Mouse (Mus musculus) limb, embryonic 13.5 days (tissue): ENCODE measurements around the gene Tmem151b. TPM values are rescaled to one million over a fixed set of nuclear protein-coding genes. Genes with fewer than 3 reads are reported as not detected.

Experiments used
- ATAC-seq: fragments of 200-750 bp; cut with Nextera tagmentation; 2 replicates; pipeline ENCODE4 v1.8.0; 2017; ENCODE audit warnings: low read depth, moderate number of reproducible peaks, moderate TSS enrichment; ENCODE audit not compliant: low FRiP score
- H3K27ac ChIP-seq: fragments of 300-500 bp; sonication (generic); 2 replicates; pipeline ENCODE4 v1.5.1; 2015; ENCODE audit warnings: inconsistent platforms, mild to moderate bottlenecking, moderate library complexity
- H3K27me3 ChIP-seq: fragments of 300-500 bp; sonication (generic); 2 replicates; pipeline ENCODE4 v1.6.1; 2015; ENCODE audit warnings: mild to moderate bottlenecking, inconsistent platforms
- H3K36me3 ChIP-seq: fragments of 300-500 bp; sonication (generic); 2 replicates; pipeline ENCODE4 v1.6.1; 2015; ENCODE audit warnings: inconsistent platforms, mild to moderate bottlenecking, moderate library complexity
- H3K4me1 ChIP-seq: fragments of 300-500 bp; sonication (generic); 2 replicates; pipeline ENCODE4 v1.6.1; 2015; ENCODE audit warnings: inconsistent platforms
- H3K4me2 ChIP-seq: fragments of 300-500 bp; sonication (generic); replicated peaks from 2 replicates; pipeline ENCODE4 v1.6.1; 2015; ENCODE audit warnings: inconsistent platforms, mild to moderate bottlenecking, moderate library complexity
- H3K4me3 ChIP-seq: fragments of 300-500 bp; sonication (generic); 2 replicates; pipeline ENCODE4 v1.5.1; 2015; ENCODE audit warnings: moderate library complexity, mild to moderate bottlenecking, inconsistent platforms
- H3K9ac ChIP-seq: fragments of 300-500 bp; sonication (generic); 2 replicates; pipeline ENCODE4 v1.6.1; 2015; ENCODE audit warnings: mild to moderate bottlenecking, inconsistent platforms
- H3K9me3 ChIP-seq: fragments of 300-500 bp; sonication (generic); 2 replicates; pipeline ENCODE4 v1.6.1; 2016; ENCODE audit warnings: inconsistent platforms
- WGBS: fragments of 180-500 bp; shearing (Covaris S2); methylation state at CpG from one replicate; pipeline ENCODE4 v1.1.7; 2015; 5-methylcytosine and 5-hydroxymethylcytosine counted together
- polyA plus RNA-seq: library from polyadenylated mRNA; unstranded; fragments of >200 nt; fragmentation: Nextera tagmentation; extraction: Ambion mirVana; gene quantifications from 2 replicates; pipeline ENCODE4 v1.2.1, GENCODE M21; 2015

Gene Tmem151b
- polyA plus RNA-seq, 1 experiment from 2014 or later, result 10.5 TPM

- no peak for ATAC-seq
- Histone ChIP-seq H3K4me3 (peak overlapping the region; percentile 69; the same call in 1 of the 2 replicates), H3K4me2 (peak overlapping the region; percentile 96; the same call in 1 of the 2 replicates), H3K9me3 (no peaks in the 10 kb centered on the region), H3K27me3 (peaks cover 25% of the 10 kb centered on the region), H3K9ac (no peak overlapping the region), H3K4me1 (peaks cover 19% of the 10 kb centered on the region), H3K27ac (no peak overlapping the region), H3K36me3 (no peaks in the 10 kb centered on the region)
- 67% methylated on average over 7 of the region's 7 CpGs for WGBS
These were observed 7.9 kb upstream of the Tmem151b start for GRCm38 (mm10) chr17:45557246-45557824.

- 73% methylated on average over 3 of the region's 3 CpGs for WGBS
- Histone ChIP-seq H3K9me3 (no peaks in the 10 kb centered on the region), H3K27ac (no peak overlapping the region), H3K4me2 (peak overlapping the region; percentile 96), H3K4me1 (peaks cover 19% of the 10 kb centered on the region), H3K36me3 (no peaks in the 10 kb centered on the region), H3K27me3 (peaks cover 27% of the 10 kb centered on the region), H3K4me3 (peak overlapping the region; percentile 69), H3K9ac (peak overlapping the region; percentile 80; the same call in 1 of the 2 replicates)
- ATAC-seq, result no peak
These were observed 7.2 kb upstream of the Tmem151b start for GRCm38 (mm10) chr17:45556514-45557245.

- Histone ChIP-seq H3K4me3 (peak overlapping the region; percentile 69), H3K4me1 (peaks cover 19% of the 10 kb centered on the region), H3K27ac (no peak overlapping the region), H3K9ac (peak overlapping the region; percentile 80), H3K36me3 (no peaks in the 10 kb centered on the region), H3K9me3 (no peaks in the 10 kb centered on the region), H3K4me2 (peak overlapping the region; percentile 96), H3K27me3 (peaks cover 32% of the 10 kb centered on the region)
- WGBS, result 2% methylated on average over 14 of the region's 14 CpGs
- no peak for ATAC-seq
These were observed 6.6 kb upstream of the Tmem151b start for GRCm38 (mm10) chr17:45556107-45556489.

- peaks cover 35% of the 10 kb centered on the region for H3K27me3 ChIP-seq
- ATAC-seq, result peak; percentile 86
- no peaks in the 10 kb centered on the region for H3K9me3 ChIP-seq
- H3K4me2 ChIP-seq, result peak within 1 kb of the TSS; percentile 96
- no peak within 1 kb of the TSS for H3K27ac ChIP-seq
- no peaks in the 10 kb centered on the region for H3K36me3 ChIP-seq
- peak within 1 kb of the TSS; percentile 80 for H3K9ac ChIP-seq
- peak within 1 kb of the TSS; percentile 69 for H3K4me3 ChIP-seq
- H3K4me1 ChIP-seq, result peaks cover 19% of the 10 kb centered on the region
- under 1% methylated on average over 45 of the region's 45 CpGs for WGBS
These were observed 6.1 kb upstream of the Tmem151b start, which contains the start of gene Nfkbie for GRCm38 (mm10) chr17:45555452-45556106. TSS of gene Nfkbie (plus strand) at chr17:45555703.

- Histone ChIP-seq H3K4me3 (no peak overlapping the region), H3K4me2 (no peak overlapping the region), H3K9ac (0 out of 2 replicates have a peak overlapping the region, but pooled peaks have one; percentile 31), H3K36me3 (no peaks in the 10 kb centered on the region), H3K9me3 (no peaks in the 10 kb centered on the region), H3K27me3 (peaks cover 35% of the 10 kb centered on the region), H3K27ac (no peak overlapping the region), H3K4me1 (peaks cover 28% of the 10 kb centered on the region)
- WGBS, result 53% methylated on average over 1 of the region's 1 CpGs
- ATAC-seq, result no peak
These were observed 4.9 kb upstream of the Tmem151b start for GRCm38 (mm10) chr17:45554420-45554819.

GRCm38 (mm10) chr17:45553065-45553464 lies 3.6 kb upstream of the Tmem151b start:
- Histone ChIP-seq H3K4me2 (no peak overlapping the region), H3K27me3 (peaks cover 40% of the 10 kb centered on the region), H3K4me3 (no peak overlapping the region), H3K4me1 (peaks cover 37% of the 10 kb centered on the region), H3K36me3 (no peaks in the 10 kb centered on the region), H3K27ac (no peak overlapping the region), H3K9ac (no peak overlapping the region; the same call in 1 of the 2 replicates), H3K9me3 (no peaks in the 10 kb centered on the region)
- 79% methylated on average over 3 of the region's 3 CpGs for WGBS
- no peak for ATAC-seq

GRCm38 (mm10) chr17:45551816-45552451 lies 2.5 kb upstream of the Tmem151b start:
- H3K27ac ChIP-seq, result no peak overlapping the region
- no peaks in the 10 kb centered on the region; the same call in 1 of the 2 replicates for H3K36me3 ChIP-seq
- no peak overlapping the region for H3K4me3 ChIP-seq
- no peaks in the 10 kb centered on the region for H3K9me3 ChIP-seq
- H3K9ac ChIP-seq, result no peak overlapping the region
- peaks cover 31% of the 10 kb centered on the region for H3K4me1 ChIP-seq
- 6% methylated on average over 8 of the region's 8 CpGs for WGBS
- peaks cover 47% of the 10 kb centered on the region for H3K27me3 ChIP-seq
- ATAC-seq, result no peak
- no peak overlapping the region for H3K4me2 ChIP-seq

GRCm38 (mm10) chr17:45551249-45551796 lies 1.8 kb upstream of the Tmem151b start:
- H3K9me3 ChIP-seq, result no peaks in the 10 kb centered on the region
- peaks cover 4% of the 10 kb centered on the region; the same call in 1 of the 2 replicates for H3K36me3 ChIP-seq
- 39% methylated on average over 7 of the region's 7 CpGs for WGBS
- H3K4me2 ChIP-seq, result no peak overlapping the region
- H3K4me3 ChIP-seq, result no peak overlapping the region
- H3K9ac ChIP-seq, result no peak overlapping the region
- ATAC-seq, result no peak
- H3K4me1 ChIP-seq, result peaks cover 25% of the 10 kb centered on the region
- peaks cover 47% of the 10 kb centered on the region for H3K27me3 ChIP-seq
- H3K27ac ChIP-seq, result no peak overlapping the region

GRCm38 (mm10) chr17:45550253-45550652 lies 776 bp upstream of the Tmem151b start:
- peaks cover 24% of the 10 kb centered on the region for H3K4me1 ChIP-seq
- peak overlapping the region; percentile 83 for H3K4me3 ChIP-seq
- no peaks in the 10 kb centered on the region for H3K9me3 ChIP-seq
- H3K4me2 ChIP-seq, result peak overlapping the region; percentile 81
- 34% methylated on average over 5 of the region's 5 CpGs for WGBS
- H3K27me3 ChIP-seq, result peaks cover 55% of the 10 kb centered on the region
- no peak overlapping the region; the same call in 1 of the 2 replicates for H3K27ac ChIP-seq
- no peak for ATAC-seq
- H3K36me3 ChIP-seq, result peaks cover 12% of the 10 kb centered on the region; the same call in 1 of the 2 replicates
- H3K9ac ChIP-seq, result peak overlapping the region; percentile 88; the same call in 1 of the 2 replicates

- ATAC-seq, result peak; percentile 39
- peak overlapping the region; percentile 88 for H3K9ac ChIP-seq
- H3K27me3 ChIP-seq, result peaks cover 63% of the 10 kb centered on the region
- no peaks in the 10 kb centered on the region for H3K9me3 ChIP-seq
- peaks cover 38% of the 10 kb centered on the region for H3K4me1 ChIP-seq
- peak overlapping the region; percentile 77 for H3K27ac ChIP-seq
- peaks cover 21% of the 10 kb centered on the region for H3K36me3 ChIP-seq
- peak overlapping the region; percentile 81 for H3K4me2 ChIP-seq
- WGBS, result 3% methylated on average over 42 of the region's 68 CpGs
- peak overlapping the region; percentile 83 for H3K4me3 ChIP-seq
These were observed 650 bp downstream of the Tmem151b start for GRCm38 (mm10) chr17:45548541-45549512.
